8 mouse cellular contexts compared by ENCODE assay signal in the genomic region with DNA sequence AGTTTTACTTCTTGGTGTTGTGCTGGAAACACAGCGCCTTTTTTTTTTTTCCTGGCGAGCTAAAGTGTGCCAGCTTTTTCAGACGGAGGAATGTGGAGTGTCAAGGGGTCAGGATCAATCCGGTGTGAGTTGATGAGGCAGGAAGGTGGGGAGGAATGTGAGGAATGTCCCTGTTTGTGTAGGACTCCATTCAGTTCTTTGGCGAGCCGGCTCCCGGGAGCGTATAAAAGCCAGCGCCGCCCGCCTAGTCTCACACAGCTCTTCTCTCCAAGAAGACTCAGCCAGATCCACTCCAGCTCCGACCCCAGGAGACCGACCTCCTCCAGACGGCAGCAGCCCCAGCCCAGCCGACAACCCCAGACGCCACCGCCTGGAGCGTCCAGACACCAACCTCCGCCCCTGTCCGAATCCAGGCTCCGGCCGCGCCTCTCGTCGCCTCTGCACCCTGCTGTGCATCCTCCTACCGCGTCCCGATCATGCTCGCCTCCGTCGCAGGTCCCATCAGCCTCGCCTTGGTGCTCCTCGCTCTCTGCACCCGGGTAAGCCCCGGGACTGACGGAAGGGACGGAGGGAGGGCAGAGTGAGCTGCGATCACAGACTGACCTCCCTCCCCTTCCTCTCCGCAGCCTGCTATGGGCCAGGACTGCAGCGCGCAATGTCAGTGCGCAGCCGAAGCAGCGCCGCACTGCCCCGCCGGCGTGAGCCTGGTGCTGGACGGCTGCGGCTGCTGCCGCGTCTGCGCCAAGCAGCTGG. TPM values are rescaled to one million over a fixed set of nuclear protein-coding genes. Genes with fewer than 3 reads are reported as not detected.
A peak's percentile ranks its signal among the peaks of the same experiment; 100 is the strongest.
DNase-seq lines count a peak whose midpoint lies in the region; ATAC-seq and TF ChIP-seq lines count a peak whose summit lies in the region.

A gene (plus strand): TSS at position 193 of the 753 bp plus-strand sequence.

- TF ChIP-seq CTCF in Patski (IDR thresholded peaks at IDR 0.05), result no peak

- H3K9ac ChIP-seq in lung, embryonic 16.5 days (ENCODE audit: low read length), result peak within 1 kb of the TSS; percentile 89

- peak; percentile 81 for ATAC-seq in Patski
- ATAC-seq in lung, embryonic 16.5 days (ENCODE audit: low read depth), result peak; percentile 87

- peaks cover 72% of the 10 kb centered on the region for H3K4me1 ChIP-seq in hindbrain, embryonic 10.5 days (replicated peaks)
- peaks cover 44% of the 10 kb centered on the region for H3K4me1 ChIP-seq in lung, embryonic 16.5 days (replicated peaks; ENCODE audit: control insufficient read depth, insufficient read depth, low read length)

- no peak for DNase-seq in Patski (ENCODE audit: low read depth, low spot score)
- peak; percentile 49 to 63 for DNase-seq in cerebellum, postnatal 10 days
- peak; percentile 34 to 41 for DNase-seq in frontal cortex, postnatal 14 days (ENCODE audit: low spot score in 2 of 2)
- DNase-seq in hindbrain, embryonic 10.5 days (ENCODE audit: low spot score), result peak; percentile 87
- peak; percentile 28 to 50 for DNase-seq in layer of hippocampus, postnatal 10 days (ENCODE audit: low spot score in 2 of 2)
- DNase-seq in ovary, postnatal 36 days (ENCODE audit: low spot score), result peak; percentile 79
- DNase-seq in T-cell, adult 2 months (ENCODE audit: low spot score), result no peak

- peak within 1 kb of the TSS; percentile 83 for H3K4me3 ChIP-seq in hindbrain, embryonic 10.5 days
- H3K4me3 ChIP-seq in lung, embryonic 16.5 days (ENCODE audit: low read length), result peak within 1 kb of the TSS; percentile 78

- H3K9me3 ChIP-seq in hindbrain, embryonic 10.5 days, result no peaks in the 10 kb centered on the region
- H3K9me3 ChIP-seq in lung, embryonic 16.5 days (ENCODE audit: control insufficient read depth, low read length), result no peaks in the 10 kb centered on the region

- H3K27ac ChIP-seq in hindbrain, embryonic 10.5 days, result peak within 1 kb of the TSS; percentile 96
- peak within 1 kb of the TSS; percentile 97 for H3K27ac ChIP-seq in lung, embryonic 16.5 days (ENCODE audit: low read length)

- POLR2A ChIA-PET in Patski (lab: Charles Lee), result interaction anchor here (0.7 to 0.9 kb wide), 2 partner anchors 129 to 133 kb away, joined by 3 read pairs; no protein-coding TSS in a partner anchor

- H3K36me3 ChIP-seq in hindbrain, embryonic 10.5 days, result peaks cover 9% of the 10 kb centered on the region; the same call in 1 of the 2 replicates
- H3K36me3 ChIP-seq in lung, embryonic 16.5 days (ENCODE audit: control insufficient read depth, insufficient read depth, low read length), result no peaks in the 10 kb centered on the region

- in situ Hi-C loops in Patski (cut with MboI; ENCODE audit: low pct_unique_long_range_greater_than_20kb), result no loop called here

- H3K4me2 ChIP-seq in lung, embryonic 16.5 days (ENCODE audit: low read depth, low read length), result peak within 1 kb of the TSS; percentile 63

- no peaks in the 10 kb centered on the region for H3K27me3 ChIP-seq in Patski
- H3K27me3 ChIP-seq in hindbrain, embryonic 10.5 days (ENCODE audit: insufficient read depth, poor library complexity, severe bottlenecking), result no peaks in the 10 kb centered on the region
- H3K27me3 ChIP-seq in lung, embryonic 16.5 days (ENCODE audit: control insufficient read depth, insufficient read depth, low read depth, low read length), result no peaks in the 10 kb centered on the region

- under 1% methylated on average over 53 of the region's 53 CpGs for WGBS in hindbrain, embryonic 10.5 days
- under 1% methylated on average over 53 of the region's 53 CpGs for WGBS in lung, embryonic 16.5 days

- CTCF ChIA-PET in Patski (lab: Charles Lee), result interaction anchor here (1.3 to 2.5 kb wide), 4 partner anchors 18 to 188 kb away, joined by 3 to 9 read pairs (median 4); no protein-coding TSS in a partner anchor

RNA-seq across cellular contexts. Expression of the gene that starts here (rescaled TPM):
- polyA plus RNA-seq in Patski (2021), result 124 TPM
- 7.2 and 8.3 TPM in 2 replicates for polyA plus RNA-seq in hindbrain, embryonic 10.5 days (2016; fragmentation: Nextera tagmentation; extraction: Ambion mirVana)
- 10 to 100 TPM; 10.8 to 13.1 TPM for total RNA-seq in layer of hippocampus, postnatal 10 days (2021)
- polyA plus RNA-seq in lung, embryonic 16.5 days (2015; fragmentation: Nextera tagmentation; extraction: Ambion mirVana), result 12.8 and 15.1 TPM in 2 replicates

Comparison
In these comparisons a context has a peak if more than half of its experiments do, and no peak if none do; other contexts are left out.
1. DNase-seq: peak in cerebellum, postnatal 10 days (2 of 2), frontal cortex, postnatal 14 days (2 of 2), hindbrain, embryonic 10.5 days (single experiment), layer of hippocampus, postnatal 10 days (2 of 2) and ovary, postnatal 36 days (single experiment); none in Patski (single experiment) and T-cell, adult 2 months (single experiment).